Mouse (Mus musculus): ENCODE results near the gene 1520401A03Rik. TPM values are rescaled to one million over a fixed set of nuclear protein-coding genes. Genes with fewer than 3 reads are reported as not detected.

The 1520401A03Rik gene
- polyA plus RNA-seq, 1 experiment: 0.21 TPM

- TF ChIP-seq POLR2A (IDR thresholded peaks at IDR 0.05; ENCODE audit: extremely low read depth, insufficient read depth, low read length) (no peak), CTCF (IDR thresholded peaks at IDR 0.05; ENCODE audit: extremely low read depth, insufficient read depth, low read length) (no peak)
- no peak overlapping the region for H3K4me3 ChIP-seq (ENCODE audit: insufficient read depth, low read length)
- H3K27ac ChIP-seq (ENCODE audit: insufficient read depth, low read length): no peak overlapping the region
- H3K4me1 ChIP-seq (ENCODE audit: control insufficient read depth, insufficient read depth, low read length): no peaks in the 10 kb centered on the region
Observed at GRCm38 (mm10) chr17:23757581-23757980, 35.0 kb upstream of the 1520401A03Rik start.

- Histone ChIP-seq H3K4me1 (ENCODE audit: control insufficient read depth, insufficient read depth, low read length) (no peaks in the 10 kb centered on the region), H3K4me3 (ENCODE audit: insufficient read depth, low read length) (no peak overlapping the region)
- no peak for TF ChIP-seq CTCF (IDR thresholded peaks at IDR 0.05; ENCODE audit: extremely low read depth, insufficient read depth, low read length)
- no peak for TF ChIP-seq POLR2A (IDR thresholded peaks at IDR 0.05; ENCODE audit: extremely low read depth, insufficient read depth, low read length)
Observed at GRCm38 (mm10) chr17:23755689-23756088, 33.1 kb upstream of the 1520401A03Rik start.

GRCm38 (mm10) chr17:23749400-23750191, 27.0 kb upstream of the 1520401A03Rik start:
- Histone ChIP-seq H3K4me3 (ENCODE audit: insufficient read depth, low read length) (peak overlapping the region; percentile 8; the same call in 1 of the 2 replicates), H3K4me1 (ENCODE audit: control insufficient read depth, insufficient read depth, low read length) (no peaks in the 10 kb centered on the region), H3K27ac (ENCODE audit: insufficient read depth, low read length) (no peak overlapping the region)
- TF ChIP-seq POLR2A (IDR thresholded peaks at IDR 0.05; ENCODE audit: extremely low read depth, insufficient read depth, low read length): no peak
- no peak for TF ChIP-seq CTCF (IDR thresholded peaks at IDR 0.05; ENCODE audit: extremely low read depth, insufficient read depth, low read length)

More at GRCm38 (mm10) chr17:23755689-23756088, 33.1 kb upstream of the 1520401A03Rik start:
- H3K27ac ChIP-seq (ENCODE audit: insufficient read depth, low read length): no peak overlapping the region

GRCm38 (mm10) chr17:23748631-23749391, 26.2 kb upstream of the 1520401A03Rik start:
- Histone ChIP-seq H3K4me3 (ENCODE audit: insufficient read depth, low read length) (peak overlapping the region; percentile 8; the same call in 1 of the 2 replicates), H3K27ac (ENCODE audit: insufficient read depth, low read length) (no peak overlapping the region), H3K4me1 (ENCODE audit: control insufficient read depth, insufficient read depth, low read length) (no peaks in the 10 kb centered on the region)
- no peak for TF ChIP-seq POLR2A (IDR thresholded peaks at IDR 0.05; ENCODE audit: extremely low read depth, insufficient read depth, low read length)
- TF ChIP-seq CTCF (IDR thresholded peaks at IDR 0.05; ENCODE audit: extremely low read depth, insufficient read depth, low read length): peak; percentile 68

- Histone ChIP-seq H3K4me1 (ENCODE audit: control insufficient read depth, insufficient read depth, low read length) (no peaks in the 10 kb centered on the region), H3K27ac (ENCODE audit: insufficient read depth, low read length) (no peak overlapping the region), H3K4me3 (ENCODE audit: insufficient read depth, low read length) (no peak overlapping the region)
- TF ChIP-seq POLR2A (IDR thresholded peaks at IDR 0.05; ENCODE audit: extremely low read depth, insufficient read depth, low read length) (no peak), CTCF (IDR thresholded peaks at IDR 0.05; ENCODE audit: extremely low read depth, insufficient read depth, low read length) (no peak)
Observed at GRCm38 (mm10) chr17:23748026-23748425, 25.4 kb upstream of the 1520401A03Rik start.

- Histone ChIP-seq H3K4me1 (ENCODE audit: control insufficient read depth, insufficient read depth, low read length) (no peaks in the 10 kb centered on the region), H3K27ac (ENCODE audit: insufficient read depth, low read length) (no peak overlapping the region), H3K4me3 (ENCODE audit: insufficient read depth, low read length) (no peak overlapping the region)
- no peak for TF ChIP-seq POLR2A (IDR thresholded peaks at IDR 0.05; ENCODE audit: extremely low read depth, insufficient read depth, low read length)
- no peak for TF ChIP-seq CTCF (IDR thresholded peaks at IDR 0.05; ENCODE audit: extremely low read depth, insufficient read depth, low read length)
Observed at GRCm38 (mm10) chr17:23747471-23747870, 24.9 kb upstream of the 1520401A03Rik start.

GRCm38 (mm10) chr17:23746767-23747166, 24.2 kb upstream of the 1520401A03Rik start:
- H3K4me3 ChIP-seq (ENCODE audit: insufficient read depth, low read length): no peak overlapping the region
- TF ChIP-seq CTCF (IDR thresholded peaks at IDR 0.05; ENCODE audit: extremely low read depth, insufficient read depth, low read length) (no peak), POLR2A (IDR thresholded peaks at IDR 0.05; ENCODE audit: extremely low read depth, insufficient read depth, low read length) (no peak)
- H3K4me1 ChIP-seq (ENCODE audit: control insufficient read depth, insufficient read depth, low read length): no peaks in the 10 kb centered on the region

GRCm38 (mm10) chr17:23746311-23746710, 23.7 kb upstream of the 1520401A03Rik start:
- no peak for TF ChIP-seq CTCF (IDR thresholded peaks at IDR 0.05; ENCODE audit: extremely low read depth, insufficient read depth, low read length)
- no peak for TF ChIP-seq POLR2A (IDR thresholded peaks at IDR 0.05; ENCODE audit: extremely low read depth, insufficient read depth, low read length)
- Histone ChIP-seq H3K27ac (ENCODE audit: insufficient read depth, low read length) (no peak overlapping the region), H3K4me1 (ENCODE audit: control insufficient read depth, insufficient read depth, low read length) (no peaks in the 10 kb centered on the region), H3K4me3 (ENCODE audit: insufficient read depth, low read length) (no peak overlapping the region)

More at GRCm38 (mm10) chr17:23746767-23747166, 24.2 kb upstream of the 1520401A03Rik start:
- H3K27ac ChIP-seq (ENCODE audit: insufficient read depth, low read length): no peak overlapping the region

- TF ChIP-seq CTCF (IDR thresholded peaks at IDR 0.05; ENCODE audit: extremely low read depth, insufficient read depth, low read length): no peak
- no peak for TF ChIP-seq POLR2A (IDR thresholded peaks at IDR 0.05; ENCODE audit: extremely low read depth, insufficient read depth, low read length)
- no peak within 1 kb of the TSS for H3K27ac ChIP-seq (ENCODE audit: insufficient read depth, low read length)
- no peaks in the 10 kb centered on the region for H3K4me1 ChIP-seq (ENCODE audit: control insufficient read depth, insufficient read depth, low read length)
- H3K4me3 ChIP-seq (ENCODE audit: insufficient read depth, low read length): no peak within 1 kb of the TSS; the same call in 1 of the 2 replicates
Observed at GRCm38 (mm10) chr17:23745301-23746251, 23.0 kb upstream of the 1520401A03Rik start, which contains the start of gene Kremen2. TSS of gene Kremen2 (minus strand) at chr17:23745833.

Data from cortical plate, adult 2 months (tissue).